Mouse (Mus musculus) CH12.LX (cell line): ENCODE measurements around the gene Plekhj1.

ENCODE experiments used
- CHD2 ChIP-seq: IDR thresholded peaks from 2 replicates; pipeline ENCODE4 v1.6.1; 2011; ENCODE audit warnings: low read length, improper control_type of control experiment
- CTCF ChIP-seq, 2 experiments: IDR thresholded peaks in 1 of 2; conservative IDR thresholded peaks in 1 of 2; 2 replicates each; pipeline ENCODE4 v1.5.1; 2011 to 2012; ENCODE audit warnings: low read depth in 2 of 2, low read length in 2 of 2, improper control_type of control experiment in 1 of 2, inconsistent platforms in 1 of 2, mild to moderate bottlenecking in 1 of 2, moderate library complexity in 1 of 2
- E2F4 ChIP-seq: IDR thresholded peaks from 2 replicates; pipeline ENCODE4 v1.6.1; 2011; ENCODE audit warnings: low read depth, low read length, improper control_type of control experiment; ENCODE audit not compliant: insufficient replicate concordance
- EP300 ChIP-seq: IDR thresholded peaks from 2 replicates; pipeline ENCODE4 v1.6.1; 2011; ENCODE audit warnings: low read length, improper control_type of control experiment
- HCFC1 ChIP-seq: IDR thresholded peaks from 2 replicates; pipeline ENCODE4 v1.6.1; 2012; ENCODE audit warnings: low read depth, mild to moderate bottlenecking, inconsistent platforms, low read length, improper control_type of control experiment
- JUND ChIP-seq: conservative IDR thresholded peaks from 2 replicates; pipeline ENCODE4 v1.6.1; 2011; ENCODE audit warnings: low read depth, low read length, improper control_type of control experiment
- MAFK ChIP-seq: IDR thresholded peaks from 2 replicates; pipeline ENCODE4 v1.6.1; 2011; ENCODE audit warnings: low read length, improper control_type of control experiment; ENCODE audit not compliant: insufficient replicate concordance
- MAZ ChIP-seq: IDR thresholded peaks from 2 replicates; pipeline ENCODE4 v1.6.1; 2012; ENCODE audit warnings: low read depth, mild to moderate bottlenecking, inconsistent platforms, low read length, improper control_type of control experiment, moderate library complexity
- MEF2A ChIP-seq: IDR thresholded peaks from 2 replicates; pipeline ENCODE4 v1.6.1; 2014; ENCODE audit warnings: low read depth, mild to moderate bottlenecking, inconsistent platforms, low read length, improper control_type of control experiment, borderline replicate concordance
- POLR2A ChIP-seq: IDR thresholded peaks from 2 replicates; pipeline ENCODE4 v1.6.1; 2011; ENCODE audit warnings: low read depth, mild to moderate bottlenecking, improper control_type of control experiment, low read length
- RAD21 ChIP-seq: IDR thresholded peaks from 2 replicates; pipeline ENCODE4 v1.6.1; 2011; ENCODE audit warnings: low read depth, mild to moderate bottlenecking, low read length, improper control_type of control experiment, moderate library complexity
- SIN3A ChIP-seq: IDR thresholded peaks from 2 replicates; pipeline ENCODE4 v1.6.1; 2012; ENCODE audit warnings: low read length, improper control_type of control experiment, inconsistent platforms
- USF1 ChIP-seq: IDR thresholded peaks from 2 replicates; pipeline ENCODE4 v1.6.1; 2014; ENCODE audit warnings: low read depth, mild to moderate bottlenecking, inconsistent platforms, low read length, improper control_type of control experiment

DNA sequence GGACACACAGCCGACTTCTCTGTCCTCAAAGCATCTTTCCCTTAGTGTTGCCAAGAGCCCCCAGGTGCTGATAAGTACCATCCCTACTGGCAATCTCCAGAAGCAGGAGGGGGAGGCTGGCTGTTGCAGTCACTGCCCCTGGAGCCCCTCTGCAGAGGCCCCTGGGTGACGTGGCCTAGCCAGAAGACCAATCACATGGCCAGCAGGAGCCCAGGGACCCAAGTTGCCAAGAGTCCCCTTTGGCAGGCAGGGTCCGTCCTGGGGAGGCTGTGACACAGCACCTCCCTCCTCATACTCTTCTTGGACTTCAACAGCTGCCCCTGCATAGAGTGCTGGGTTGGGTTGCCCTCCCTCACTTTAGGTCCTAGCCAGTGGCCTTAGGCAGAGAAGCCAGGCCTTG is 4.6 kb upstream of the Plekhj1 start:
- TF ChIP-seq HCFC1 (no peak), POLR2A (no peak), CHD2 (no peak), CTCF (conservative IDR thresholded peaks at IDR 0.05 in 1 of 2, IDR thresholded peaks at IDR 0.05 in 1 of 2; ENCODE audit: low read depth in 2 of 2, low read length in 2 of 2) (no peak), USF1 (no peak), EP300 (no peak), E2F4 (no peak), SIN3A (no peak), JUND (no peak), MAFK (no peak), RAD21 (no peak), MEF2A (no peak), MAZ (no peak)
